Mouse (Mus musculus) intestine, embryonic 14.5 days (tissue): ENCODE data around the gene Renbp. TPM values are rescaled to one million over a fixed set of nuclear protein-coding genes. Genes with fewer than 3 reads are reported as not detected.
A peak's percentile ranks its signal among the peaks of the same experiment; 100 is the strongest.

Source experiments
- ATAC-seq: fragments of 200-750 bp; cut with Nextera tagmentation; replicated peaks from 2 replicates; pipeline ENCODE4 v1.8.0; 2017; ENCODE audit warnings: low read depth, moderate number of reproducible peaks, moderate TSS enrichment, moderate library complexity; ENCODE audit not compliant: low FRiP score, low TSS enrichment
- DNase-seq: peaks from one replicate; pipeline ENCODE4 v3.0.0-alpha.2; 2018; ENCODE audit warnings: low spot score
- H3K27ac ChIP-seq: fragments of 300-500 bp; sonication (generic); 2 replicates; pipeline ENCODE4 v1.5.1; 2014; ENCODE audit warnings: low read depth, mild to moderate bottlenecking, control low read depth
- H3K27me3 ChIP-seq: fragments of 300-500 bp; sonication (generic); replicated peaks from 2 replicates; pipeline ENCODE4 v1.6.1; 2014; ENCODE audit warnings: low read length, control low read depth; ENCODE audit not compliant: control insufficient read depth, insufficient read depth
- H3K36me3 ChIP-seq: fragments of 300-500 bp; sonication (generic); 2 replicates; pipeline ENCODE4 v1.6.1; 2014; ENCODE audit warnings: low read length, control low read depth; ENCODE audit not compliant: control insufficient read depth, insufficient read depth
- H3K4me1 ChIP-seq: fragments of 300-500 bp; sonication (generic); replicated peaks from 2 replicates; pipeline ENCODE4 v1.6.1; 2014; ENCODE audit warnings: low read length, control low read depth, mixed read lengths; ENCODE audit not compliant: control insufficient read depth, insufficient read depth
- H3K4me2 ChIP-seq: fragments of 300-500 bp; sonication (generic); 2 replicates; pipeline ENCODE4 v1.6.1; 2014; ENCODE audit warnings: low read length
- H3K4me3 ChIP-seq: fragments of 300-500 bp; sonication (generic); 2 replicates; pipeline ENCODE4 v1.5.1; 2014; ENCODE audit warnings: low read depth, low read length, control low read depth, mixed read lengths
- H3K9ac ChIP-seq: fragments of 300-500 bp; sonication (generic); 2 replicates; pipeline ENCODE4 v1.6.1; 2014; ENCODE audit warnings: mild to moderate bottlenecking, low read length
- H3K9me3 ChIP-seq: fragments of 300-500 bp; sonication (generic); 2 replicates; pipeline ENCODE4 v1.6.1; 2016; ENCODE audit warnings: low read length, control low read depth; ENCODE audit not compliant: control insufficient read depth
- WGBS: fragments of 180-500 bp; shearing (Covaris S2); extraction: QIAGEN DNeasy Blood & Tissue Kit; methylation state at CpG from one replicate; pipeline ENCODE4 v1.1.7; 2014; 5-methylcytosine and 5-hydroxymethylcytosine counted together
- polyA plus RNA-seq: library from polyadenylated mRNA; unstranded; fragments of >200 nt; fragmentation: Nextera tagmentation; extraction: Ambion mirVana; gene quantifications from 2 replicates; pipeline ENCODE4 v1.2.1, GENCODE M21; 2014

Gene Renbp
- 59.3 and 63.8 TPM in 2 replicates for polyA plus RNA-seq

DNA sequence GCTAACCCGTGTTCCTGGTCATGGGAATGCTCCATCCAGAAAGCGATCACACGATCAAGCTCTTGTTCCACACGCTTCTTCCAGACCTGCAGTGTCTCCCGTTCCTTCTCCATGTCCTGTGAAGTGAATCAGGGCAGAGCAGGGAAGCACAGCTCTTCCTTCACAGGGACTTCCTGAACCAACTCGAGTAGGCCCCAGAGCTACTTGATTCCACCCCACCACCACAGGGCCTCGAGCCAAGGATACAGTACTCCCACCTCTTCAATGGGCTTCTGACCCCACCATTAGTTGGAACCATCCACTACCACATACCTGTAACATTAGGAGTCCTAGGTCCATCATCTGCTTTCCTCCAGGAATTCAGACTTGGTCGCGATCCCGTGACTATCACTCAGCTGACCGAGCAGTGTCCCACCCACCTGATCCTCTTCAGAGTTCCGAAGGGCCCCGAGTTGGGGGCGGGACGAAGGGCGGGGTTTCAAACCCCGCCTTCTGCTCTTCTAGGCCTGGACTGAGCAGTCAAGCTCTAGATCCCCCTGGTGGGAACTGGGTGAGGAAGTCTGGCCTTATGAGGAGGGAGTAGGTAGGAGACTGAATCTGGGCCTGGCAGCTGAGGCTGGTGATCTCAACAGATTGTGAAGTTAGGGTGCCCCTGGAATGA is at the start of gene Renbp:
TSS of gene Renbp (minus strand) at position 449 of the 661 bp plus-strand sequence.
- Histone ChIP-seq H3K36me3 (no peaks in the 10 kb centered on the region), H3K9me3 (no peaks in the 10 kb centered on the region), H3K27me3 (no peaks in the 10 kb centered on the region), H3K4me1 (no peaks in the 10 kb centered on the region), H3K4me2 (peak within 1 kb of the TSS; percentile 46), H3K27ac (no peak within 1 kb of the TSS), H3K9ac (peak within 1 kb of the TSS; percentile 25; the same call in 1 of the 2 replicates), H3K4me3 (peak within 1 kb of the TSS; percentile 38)
- DNase-seq (peak; percentile 74), ATAC-seq (peak; percentile 93)
- WGBS, result 37% methylated on average over 17 of the region's 17 CpGs

DNA sequence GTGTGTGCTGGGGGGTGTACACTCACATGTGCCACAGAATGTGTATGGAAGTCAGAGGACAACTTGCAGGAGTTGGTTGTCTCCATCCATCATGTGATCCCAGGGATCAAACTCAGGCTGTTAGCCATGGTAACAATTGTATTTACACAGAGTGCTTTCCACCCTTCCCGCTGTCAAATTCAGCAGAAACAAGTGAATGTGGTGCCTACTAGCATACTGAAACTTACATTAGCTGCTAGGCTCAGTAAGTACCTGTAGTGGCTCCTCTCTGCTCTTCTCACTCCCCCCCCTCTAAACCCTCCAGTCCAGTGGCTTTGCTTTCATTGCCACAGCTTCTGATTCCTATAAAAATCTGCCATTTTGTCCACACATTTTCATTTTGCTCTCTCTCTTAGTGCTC is 47.1 kb upstream of the Renbp start:
- no peaks in the 10 kb centered on the region for H3K4me1 ChIP-seq
- no peak for DNase-seq
- 29% methylated on average over 1 of the region's 1 CpGs for WGBS
- no peaks in the 10 kb centered on the region for H3K9me3 ChIP-seq
- H3K9ac ChIP-seq, result no peak overlapping the region
- no peak overlapping the region for H3K4me3 ChIP-seq
- no peak for ATAC-seq
- H3K36me3 ChIP-seq, result no peaks in the 10 kb centered on the region
- H3K4me2 ChIP-seq, result no peak overlapping the region
- no peaks in the 10 kb centered on the region for H3K27me3 ChIP-seq
- H3K27ac ChIP-seq, result no peak overlapping the region

DNA sequence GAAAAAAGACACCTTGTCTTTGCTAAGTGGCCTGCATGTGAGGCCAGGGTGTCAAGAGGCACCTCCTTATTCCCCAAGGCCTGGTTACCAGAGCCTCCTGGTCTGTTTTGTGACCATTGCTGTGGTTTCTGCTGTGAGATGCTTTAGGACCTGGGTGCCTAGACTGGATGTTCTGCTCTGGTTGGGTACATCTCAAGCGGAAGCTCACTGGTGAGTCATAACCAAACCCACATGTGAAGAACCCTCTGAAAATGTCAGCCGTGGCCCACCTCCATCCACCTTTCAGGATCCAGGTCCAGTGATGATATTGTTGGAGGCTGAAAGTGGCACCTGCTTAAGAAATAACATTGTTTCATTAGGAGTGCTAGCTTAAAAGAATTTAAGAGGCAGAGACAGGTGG is 45.6 kb upstream of the Renbp start:
- no peak overlapping the region for H3K27ac ChIP-seq
- H3K9ac ChIP-seq, result no peak overlapping the region
- H3K9me3 ChIP-seq, result no peaks in the 10 kb centered on the region
- H3K36me3 ChIP-seq, result no peaks in the 10 kb centered on the region
- 95% methylated on average over 2 of the region's 2 CpGs for WGBS
- H3K27me3 ChIP-seq, result no peaks in the 10 kb centered on the region
- no peaks in the 10 kb centered on the region for H3K4me1 ChIP-seq
- DNase-seq, result no peak
- ATAC-seq, result no peak
- H3K4me2 ChIP-seq, result no peak overlapping the region
- H3K4me3 ChIP-seq, result no peak overlapping the region

DNA sequence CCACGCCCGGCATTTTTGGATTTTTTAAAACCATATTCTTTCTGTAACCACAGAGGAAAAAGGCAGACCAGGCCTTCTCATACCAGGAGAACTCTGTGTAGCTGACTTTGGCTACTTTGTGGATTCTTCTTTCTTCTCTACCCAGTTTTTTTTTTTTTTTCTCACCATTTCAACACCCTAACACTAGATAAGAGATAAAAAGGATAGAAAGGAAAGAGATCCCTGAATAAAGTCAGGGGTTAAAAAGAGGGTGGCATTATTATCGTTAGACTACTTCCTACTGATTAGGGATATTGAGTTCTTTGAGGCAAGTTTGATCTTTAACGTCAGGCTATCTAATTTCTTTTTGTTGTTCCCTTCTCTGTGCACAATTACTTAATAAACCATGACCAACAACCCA is 42.1 kb upstream of the Renbp start:
- H3K4me3 ChIP-seq, result no peak overlapping the region
- no peak overlapping the region for H3K9ac ChIP-seq
- H3K36me3 ChIP-seq, result no peaks in the 10 kb centered on the region
- no peak overlapping the region for H3K4me2 ChIP-seq
- no peaks in the 10 kb centered on the region for H3K9me3 ChIP-seq
- no peak for DNase-seq
- 84% methylated on average over 4 of the region's 4 CpGs for WGBS
- H3K27ac ChIP-seq, result no peak overlapping the region
- H3K27me3 ChIP-seq, result no peaks in the 10 kb centered on the region
- ATAC-seq, result no peak
- H3K4me1 ChIP-seq, result no peaks in the 10 kb centered on the region

DNA sequence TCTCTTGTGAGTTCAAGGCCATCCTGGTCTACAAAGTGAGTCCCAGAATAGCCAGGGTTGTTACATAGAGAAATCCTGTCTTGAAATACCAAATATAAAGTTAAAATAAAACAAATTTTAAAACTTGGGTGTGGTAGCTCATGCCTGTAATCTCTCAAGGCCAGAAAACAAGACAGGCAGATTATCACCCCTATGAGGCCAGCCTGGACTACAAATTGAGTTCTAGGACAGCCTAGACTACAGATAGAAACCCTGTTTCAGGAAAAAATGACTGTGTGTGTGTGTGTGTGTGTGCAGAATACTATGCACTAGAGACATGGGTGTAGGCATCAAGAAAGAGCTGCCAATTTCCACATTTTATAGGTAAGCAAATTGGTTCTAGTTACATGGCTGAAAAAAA is 40.1 kb upstream of the Renbp start:
- H3K4me1 ChIP-seq, result no peaks in the 10 kb centered on the region
- no peak overlapping the region for H3K4me2 ChIP-seq
- DNase-seq (no peak), ATAC-seq (no peak)
- no peak overlapping the region for H3K27ac ChIP-seq
- H3K9ac ChIP-seq, result no peak overlapping the region
- H3K36me3 ChIP-seq, result no peaks in the 10 kb centered on the region
- H3K4me3 ChIP-seq, result no peak overlapping the region
- 0 out of 2 replicates have a peak, but pooled peaks cover 7% of the 10 kb centered on the region for H3K27me3 ChIP-seq
- no peaks in the 10 kb centered on the region for H3K9me3 ChIP-seq

DNA sequence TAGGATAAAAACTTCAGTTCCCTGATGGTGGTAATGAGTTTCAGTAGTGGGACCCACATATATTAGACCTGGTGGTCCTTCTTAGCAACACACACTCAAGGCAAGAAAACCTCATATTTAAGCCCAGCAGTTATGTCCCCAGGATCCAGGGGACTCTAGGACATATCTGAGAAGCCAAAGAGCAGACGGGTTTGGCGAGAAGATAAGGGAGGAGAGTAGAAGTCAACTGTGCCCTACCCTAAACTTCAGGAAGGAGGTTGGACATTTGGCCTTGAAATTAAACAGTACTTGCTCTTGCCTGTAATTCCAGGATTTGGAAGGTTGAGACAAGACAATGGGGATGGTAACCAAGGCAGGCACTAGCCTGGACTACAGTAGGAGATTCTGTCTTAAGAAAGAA is 39.1 kb upstream of the Renbp start:
- Histone ChIP-seq H3K4me1 (no peaks in the 10 kb centered on the region), H3K9ac (no peak overlapping the region), H3K27ac (no peak overlapping the region), H3K36me3 (no peaks in the 10 kb centered on the region), H3K27me3 (0 out of 2 replicates have a peak, but pooled peaks cover 7% of the 10 kb centered on the region), H3K4me2 (no peak overlapping the region), H3K4me3 (no peak overlapping the region), H3K9me3 (no peaks in the 10 kb centered on the region)
- 82% methylated on average over 2 of the region's 2 CpGs for WGBS
- DNase-seq, result no peak
- no peak for ATAC-seq

DNA sequence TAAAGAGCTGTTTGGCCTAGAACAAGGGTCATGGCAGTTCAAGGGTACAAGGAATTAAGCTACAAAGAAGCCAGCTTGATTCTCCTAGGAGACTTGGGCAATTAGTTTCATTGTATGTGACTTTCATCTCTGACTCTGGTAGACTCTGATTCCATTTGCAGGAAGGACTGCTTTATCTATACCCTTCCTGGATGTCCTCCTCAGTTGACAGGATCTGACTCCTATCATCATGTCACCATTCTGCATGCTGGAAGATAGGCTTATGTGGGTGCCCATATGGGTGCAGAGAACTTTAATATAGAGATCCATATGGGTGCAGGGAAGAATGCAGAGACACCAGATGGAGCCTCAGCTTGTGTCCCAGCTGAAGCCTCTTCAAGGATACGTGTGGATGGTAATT is 38.5 kb upstream of the Renbp start:
- no peaks in the 10 kb centered on the region for H3K36me3 ChIP-seq
- no peak overlapping the region for H3K4me3 ChIP-seq
- H3K27ac ChIP-seq, result no peak overlapping the region
- ATAC-seq, result no peak
- WGBS, result 81% methylated on average over 1 of the region's 1 CpGs
- 0 out of 2 replicates have a peak, but pooled peaks cover 7% of the 10 kb centered on the region for H3K27me3 ChIP-seq
- H3K9me3 ChIP-seq, result no peaks in the 10 kb centered on the region
- DNase-seq, result no peak
- H3K4me1 ChIP-seq, result no peaks in the 10 kb centered on the region
- no peak overlapping the region for H3K9ac ChIP-seq
- H3K4me2 ChIP-seq, result no peak overlapping the region

DNA sequence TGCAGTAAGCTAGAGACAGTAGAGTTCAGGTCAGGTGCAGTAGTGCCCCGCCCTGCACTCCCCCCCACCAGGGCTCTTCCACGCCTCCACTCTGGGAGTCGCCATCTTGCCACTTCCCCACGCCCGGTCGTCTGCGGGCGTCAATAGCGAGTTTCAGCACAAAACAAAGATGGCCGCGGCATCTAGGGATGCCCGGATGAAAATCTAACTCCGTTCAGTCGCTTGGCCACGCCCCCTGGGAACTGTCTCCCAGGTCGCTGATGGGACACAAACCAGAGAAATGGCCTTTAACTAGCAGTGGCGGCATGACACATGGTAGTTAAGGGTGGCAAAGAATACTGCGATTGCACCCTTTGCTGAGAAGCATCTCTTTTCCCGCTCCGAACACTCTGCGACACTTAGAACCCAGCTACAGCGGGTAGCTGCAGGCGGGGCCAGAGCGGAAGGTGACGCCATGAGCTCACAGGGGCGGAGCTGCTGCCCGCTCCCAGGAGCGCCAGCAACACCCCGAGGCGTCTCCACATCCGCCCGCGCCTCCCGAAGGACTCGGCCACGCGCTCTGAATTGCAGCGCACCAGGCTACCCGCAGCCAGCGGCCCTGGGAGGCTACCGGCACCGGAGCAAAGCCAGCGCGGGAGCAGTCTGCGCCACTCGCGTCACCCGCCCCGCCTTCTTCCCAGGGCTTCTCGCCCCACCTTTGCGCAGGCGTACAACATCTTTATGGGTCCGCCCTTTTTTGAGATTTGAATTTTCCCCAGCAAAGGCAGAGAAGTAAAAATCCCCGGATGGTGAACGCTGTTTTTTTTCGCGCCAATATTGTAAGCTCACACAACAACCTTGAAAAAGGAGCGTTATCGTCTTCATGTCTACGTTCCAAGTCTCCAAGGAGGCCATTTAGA is 36.8 kb upstream of the Renbp start:
- Histone ChIP-seq H3K36me3 (no peaks in the 10 kb centered on the region), H3K27me3 (0 out of 2 replicates have a peak, but pooled peaks cover 7% of the 10 kb centered on the region), H3K9me3 (no peaks in the 10 kb centered on the region), H3K9ac (peak overlapping the region; percentile 83), H3K4me1 (0 out of 2 replicates have a peak, but pooled peaks cover 4% of the 10 kb centered on the region), H3K4me2 (peak overlapping the region; percentile 48), H3K27ac (peak overlapping the region; percentile 97), H3K4me3 (peak overlapping the region; percentile 61)
- ATAC-seq, result peak; percentile 87
- 9% methylated on average over 59 of the region's 60 CpGs for WGBS
- peak; percentile 94 for DNase-seq
